Mouse (Mus musculus) ES-E14 (cell line): Measurements from ENCODE around the gene 4930524J08Rik. TPM values are rescaled to one million over a fixed set of nuclear protein-coding genes. Genes with fewer than 3 reads are reported as not detected.
A peak's percentile ranks its signal among the peaks of the same experiment; 100 is the strongest.

ENCODE experiments used
- DNase-seq: peaks from one replicate; pipeline ENCODE4 v3.0.0-alpha.2; 2013; ENCODE audit warnings: low read depth, low spot score
- H3K27ac ChIP-seq: 2 replicates; pipeline ENCODE4 v1.5.1; 2012; ENCODE audit warnings: low read depth, mild to moderate bottlenecking, low read length, moderate library complexity, mixed read lengths; ENCODE audit not compliant: poor library complexity, insufficient read depth, severe bottlenecking
- H3K36me3 ChIP-seq: 2 replicates; pipeline ENCODE4 v1.6.1; 2012; ENCODE audit warnings: mild to moderate bottlenecking, low read length, moderate library complexity, mixed read lengths; ENCODE audit not compliant: control insufficient read depth, poor library complexity, insufficient read depth, severe bottlenecking
- H3K4me1 ChIP-seq, 2 experiments: fragments of 150-350 bp in 1 of 2; sonication (generic) in 1 of 2; 2 replicates each; pipeline ENCODE4 v1.6.1; 2012; ENCODE audit warnings: low read length in 2 of 2, mild to moderate bottlenecking in 1 of 2, mixed read lengths in 1 of 2; ENCODE audit not compliant: control insufficient read depth in 2 of 2, insufficient read depth in 2 of 2, poor library complexity in 1 of 2
- H3K4me3 ChIP-seq, 2 experiments: fragments of 150-350 bp in 1 of 2; sonication (generic) in 1 of 2; 2 replicates each; pipeline ENCODE4 v1.5.1; 2012; ENCODE audit warnings: low read length in 2 of 2, low read depth in 1 of 2, mild to moderate bottlenecking in 1 of 2, mixed read lengths in 1 of 2; ENCODE audit not compliant: insufficient read depth in 1 of 2, poor library complexity in 1 of 2, severe bottlenecking in 1 of 2
- H3K9ac ChIP-seq: 2 replicates; pipeline ENCODE4 v1.6.1; 2012; ENCODE audit warnings: low read depth, mild to moderate bottlenecking, low read length, mixed read lengths; ENCODE audit not compliant: poor library complexity, insufficient read depth, severe bottlenecking
- H3K9me3 ChIP-seq: fragments of 150-350 bp; sonication (generic); 2 replicates; pipeline ENCODE4 v1.6.1; 2012; ENCODE audit warnings: low read depth, mild to moderate bottlenecking, low read length; ENCODE audit not compliant: control insufficient read depth, insufficient read depth
- CHD2 ChIP-seq: IDR thresholded peaks from 2 replicates; pipeline ENCODE4 v1.6.1; 2014; ENCODE audit warnings: mild to moderate bottlenecking, low read depth, low read length, inconsistent platforms
- HCFC1 ChIP-seq: IDR thresholded peaks from 2 replicates; pipeline ENCODE4 v1.6.1; 2012; ENCODE audit warnings: low read length, inconsistent platforms, borderline replicate concordance; ENCODE audit not compliant: insufficient read depth
- MAFK ChIP-seq: IDR thresholded peaks from 2 replicates; pipeline ENCODE4 v1.6.1; 2014; ENCODE audit warnings: mild to moderate bottlenecking, low read depth, low read length, inconsistent platforms; ENCODE audit not compliant: insufficient read depth
- ZC3H11A ChIP-seq: IDR thresholded peaks from 2 replicates; pipeline ENCODE4 v1.6.1; 2012; ENCODE audit warnings: low read depth, mild to moderate bottlenecking, inconsistent platforms, low read length, borderline replicate concordance
- ZNF384 ChIP-seq: IDR thresholded peaks from 2 replicates; pipeline ENCODE4 v1.6.1; 2012; ENCODE audit warnings: low read depth, low read length, inconsistent platforms
- in situ Hi-C, 2 experiments: fragments of 600-800 bp; cut with MboI; formaldehyde crosslinking; loops; one replicate each; pipeline ENCODE4 v1.15.1; 2025; ENCODE audit warnings: low sequenced_read_pairs in 2 of 2, inconsistent platforms in 1 of 2; ENCODE audit not compliant: unreplicated experiment in 2 of 2
- total RNA-seq: library from RNA; depleted of rRNA; stranded (reverse); fragments of 300-350 nt; gene quantifications from 2 replicates; pipeline ENCODE4 v1.2.3, GENCODE M21; 2012; rRNA removed

Gene 4930524J08Rik
- total RNA-seq: 1.1 and 3.3 TPM in 2 replicates

GRCm38 (mm10) chr5:99978699-99979442, at the start of gene 4930524J08Rik, which contains the start of gene Hnrnpd:
TSS of gene 4930524J08Rik (plus strand) at chr5:99979061.
TSS of gene Hnrnpd (minus strand) at chr5:99978938.
- Histone ChIP-seq H3K9ac (peak within 1 kb of the TSS; percentile 100), H3K27ac (peak within 1 kb of the TSS; percentile 99), H3K4me1 (peaks cover 2 to 7% of the 10 kb centered on the region in 2 experiments; a peak in 3 of 4 replicates), H3K36me3 (peaks cover 7% of the 10 kb centered on the region; the same call in 1 of the 2 replicates), H3K4me3 (peak within 1 kb of the TSS; percentile 95 to 99), H3K9me3 (no peaks in the 10 kb centered on the region)
- in situ Hi-C loops: no loop called here
- TF ChIP-seq ZC3H11A (no peak), CHD2 (no peak), ZNF384 (no peak), HCFC1 (peak; percentile 51; the same call in 1 of the 2 replicates)
- peak; percentile 91 for DNase-seq

GRCm38 (mm10) chr5:99931910-99932309, 47.0 kb upstream of the 4930524J08Rik start:
- Histone ChIP-seq H3K4me1 (no peaks in the 10 kb centered on the region), H3K36me3 (no peaks in the 10 kb centered on the region), H3K9ac (no peak overlapping the region), H3K9me3 (no peaks in the 10 kb centered on the region), H3K27ac (no peak overlapping the region), H3K4me3 (no peak overlapping the region)
- in situ Hi-C loops: no loop called here
- TF ChIP-seq HCFC1 (no peak), ZNF384 (no peak), ZC3H11A (no peak), MAFK (no peak), CHD2 (no peak)
- no peak for DNase-seq

GRCm38 (mm10) chr5:99939440-99939839, 39.4 kb upstream of the 4930524J08Rik start:
- Histone ChIP-seq H3K9ac (no peak overlapping the region), H3K9me3 (no peaks in the 10 kb centered on the region), H3K4me3 (no peak overlapping the region), H3K27ac (no peak overlapping the region), H3K4me1 (peaks cover 0 to 10% of the 10 kb centered on the region in 2 experiments; a peak in 2 of 4 replicates), H3K36me3 (no peaks in the 10 kb centered on the region)
- in situ Hi-C loops: no loop called here
- no peak for TF ChIP-seq MAFK
- TF ChIP-seq ZNF384: no peak
- TF ChIP-seq ZC3H11A: no peak
- TF ChIP-seq CHD2: no peak
- TF ChIP-seq HCFC1: no peak
- DNase-seq: no peak

- TF ChIP-seq MAFK (no peak), HCFC1 (no peak), CHD2 (no peak), ZC3H11A (no peak), ZNF384 (no peak)
- DNase-seq: no peak
- peak overlapping the region; percentile 33; the same call in 1 of the 2 replicates for H3K27ac ChIP-seq
- no peak overlapping the region for H3K4me3 ChIP-seq
- no peaks in the 10 kb centered on the region for H3K36me3 ChIP-seq
- no peak overlapping the region for H3K9ac ChIP-seq
- in situ Hi-C loops: no loop called here
- no peaks in the 10 kb centered on the region for H3K9me3 ChIP-seq
- peaks cover 0 to 10% of the 10 kb centered on the region in 2 experiments; a peak in 2 of 4 replicates for H3K4me1 ChIP-seq
Observed at GRCm38 (mm10) chr5:99941273-99941672, 37.6 kb upstream of the 4930524J08Rik start.
